Mouse (Mus musculus) gastrocnemius, adult 8-10 months (tissue): ENCODE data around the gene Shbg. TPM values are rescaled to one million over a fixed set of nuclear protein-coding genes. Genes with fewer than 3 reads are reported as not detected.

Source experiments
- DNase-seq, 2 experiments: peaks; one replicate each; pipeline ENCODE4 v3.0.0; 2022; ENCODE audit warnings: low spot score in 2 of 2
- total RNA-seq, 4 experiments: library from RNA; stranded (reverse); gene quantifications; 2 replicates each; pipeline ENCODE4 v1.2.4; 2022

Gene Shbg
- total RNA-seq, 4 experiments from 2014 or later, result not detected

DNA sequence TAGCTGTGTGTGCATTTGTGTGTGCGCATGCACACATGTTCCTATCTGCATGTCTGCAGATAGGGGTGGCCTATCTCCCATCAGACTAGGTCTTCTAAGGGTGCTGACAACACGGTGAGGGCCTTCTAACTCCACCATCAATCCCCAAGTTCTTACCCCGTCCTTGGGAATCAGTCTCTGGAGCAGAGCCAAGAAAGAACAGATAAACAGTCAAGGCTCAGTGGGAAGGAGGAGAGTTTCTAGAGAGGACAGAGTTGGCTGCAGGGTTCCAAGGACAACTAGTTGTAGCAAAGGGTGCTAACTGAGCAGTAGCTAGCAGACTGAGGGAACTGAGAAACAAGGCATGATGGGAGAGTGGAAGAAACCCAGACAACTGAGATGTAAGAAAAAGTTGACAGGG lies 15.9 kb downstream of the Shbg start:
- DNase-seq, result no peak

DNA sequence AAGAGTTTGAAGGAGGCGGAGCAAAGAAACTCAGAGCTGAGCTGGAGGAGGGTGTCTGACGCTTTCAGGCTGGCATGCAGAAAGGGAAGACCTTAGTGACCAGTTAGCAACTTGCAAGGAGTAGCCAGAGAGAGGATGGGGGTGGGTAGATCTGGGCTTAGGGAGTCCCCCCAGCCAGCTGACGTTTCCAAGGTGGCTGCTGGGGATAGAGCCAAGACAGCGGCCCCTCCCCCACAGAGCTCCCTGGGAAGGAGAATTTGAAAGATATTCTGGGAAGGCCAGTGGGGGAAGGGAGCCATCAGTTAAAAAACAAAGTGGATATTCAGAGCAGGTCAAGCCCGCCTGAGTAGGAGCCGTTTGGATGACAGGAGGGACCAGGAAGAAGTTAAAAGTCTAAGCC lies 17.6 kb downstream of the Shbg start:
- DNase-seq, result peak; percentile 71 to 83

GRCm38 (mm10) chr11:69599436-69599835 lies 18.3 kb downstream of the Shbg start:
- no peak for DNase-seq

DNA sequence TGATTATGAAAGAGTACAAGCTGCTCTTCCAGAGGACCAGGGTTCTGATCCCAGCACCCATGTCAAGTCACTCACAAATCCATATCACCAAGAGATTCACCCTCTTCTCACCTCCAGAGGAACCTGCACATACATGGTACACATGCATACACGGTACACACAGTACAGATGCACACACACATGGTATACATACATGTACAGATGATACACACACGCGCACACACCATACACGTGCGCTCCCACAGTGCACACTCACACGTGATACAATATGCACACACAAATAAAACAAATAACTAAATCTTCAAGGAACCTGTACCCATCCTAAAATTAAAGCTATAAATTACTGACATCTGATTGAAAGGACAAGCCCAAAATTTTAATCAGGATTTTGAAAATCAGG lies 22.9 kb downstream of the Shbg start:
- no peak for DNase-seq

GRCm38 (mm10) chr11:69592799-69593198 lies 24.9 kb downstream of the Shbg start:
- DNase-seq, result no peak

- peak in 1 of 2 experiments; percentile 49 for DNase-seq
These were observed 25.6 kb downstream of the Shbg start for GRCm38 (mm10) chr11:69591899-69592637.

- peak in 1 of 2 experiments; percentile 51 for DNase-seq
These were observed 26.3 kb downstream of the Shbg start for GRCm38 (mm10) chr11:69591424-69591823.

DNA sequence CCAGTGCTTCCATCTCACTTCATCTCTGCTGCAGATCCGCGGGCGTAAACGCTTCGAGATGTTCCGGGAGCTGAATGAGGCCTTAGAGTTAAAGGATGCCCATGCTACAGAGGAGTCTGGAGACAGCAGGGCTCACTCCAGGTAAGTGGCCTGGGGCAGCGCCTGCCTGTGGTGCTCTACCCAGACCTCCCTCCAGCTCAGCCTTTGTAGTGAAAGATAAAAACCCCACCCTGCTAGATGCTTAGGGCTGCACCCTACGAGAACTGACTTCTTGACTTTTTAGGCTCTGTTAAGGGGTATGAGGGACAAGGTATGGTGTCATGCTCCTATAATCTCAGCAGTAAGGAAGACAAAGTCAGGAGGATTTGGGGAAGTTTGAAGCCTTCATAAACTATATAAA lies 27.1 kb downstream of the Shbg start:
- DNase-seq, result no peak

DNA sequence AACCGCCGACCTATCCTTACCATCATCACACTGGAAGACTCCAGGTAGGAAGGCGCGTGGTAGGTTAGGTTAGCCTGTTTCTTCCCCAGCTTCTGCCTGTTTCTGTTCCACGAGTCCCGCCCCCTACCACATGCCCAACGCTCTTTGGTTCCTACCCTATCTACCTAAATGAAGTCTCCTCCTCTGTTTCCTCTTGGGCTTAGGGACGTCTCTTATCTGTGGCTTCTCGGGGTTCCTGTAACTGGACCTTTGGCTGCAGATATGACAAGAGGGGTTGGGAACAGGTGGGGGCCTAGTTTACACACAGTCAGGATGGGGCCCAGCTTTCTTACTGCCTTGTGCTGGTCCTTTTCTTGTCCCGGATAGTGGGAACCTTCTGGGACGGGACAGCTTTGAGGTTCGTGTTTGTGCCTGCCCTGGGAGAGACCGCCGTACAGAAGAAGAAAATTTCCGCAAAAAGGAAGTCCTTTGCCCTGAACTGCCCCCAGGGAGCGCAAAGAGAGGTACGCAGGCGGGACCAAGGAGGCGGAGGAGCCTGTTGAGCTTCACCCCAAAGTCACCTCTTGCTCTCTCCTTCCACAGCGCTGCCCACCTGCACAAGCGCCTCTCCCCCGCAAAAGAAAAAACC lies 28.4 kb downstream of the Shbg start:
- DNase-seq, result no peak

DNA sequence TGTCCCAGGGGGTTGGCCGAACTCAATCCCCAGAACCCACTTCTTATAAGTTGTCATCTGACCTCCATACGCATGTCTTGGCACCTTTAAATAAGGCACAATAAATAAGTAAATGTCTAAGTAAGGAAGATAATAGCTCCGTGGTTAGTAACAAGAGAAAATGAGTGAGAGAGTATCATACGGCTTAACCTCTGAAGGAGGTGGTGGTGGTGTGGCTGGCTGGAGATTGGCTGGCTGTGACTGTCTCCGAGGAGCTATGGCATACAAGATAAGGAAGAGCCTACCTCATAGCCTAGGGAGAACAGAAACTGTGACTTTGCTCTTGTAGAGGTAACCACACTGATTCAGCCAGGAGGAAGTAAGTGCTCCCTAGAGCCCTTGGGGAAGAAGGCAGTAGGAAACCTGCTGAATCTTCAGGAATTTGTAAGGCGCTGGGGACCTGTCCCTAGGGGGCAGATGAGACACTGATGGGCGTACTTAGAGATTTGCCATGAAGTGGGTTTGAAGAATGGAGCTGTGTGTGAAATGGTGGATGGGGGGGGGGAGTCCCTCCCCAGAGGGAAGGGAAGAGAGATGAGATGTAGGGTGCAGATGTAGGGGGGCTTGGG lies 31.9 kb downstream of the Shbg start:
- DNase-seq, result no peak

- DNase-seq, result no peak
These were observed 32.8 kb downstream of the Shbg start for GRCm38 (mm10) chr11:69584937-69585336.

DNA sequence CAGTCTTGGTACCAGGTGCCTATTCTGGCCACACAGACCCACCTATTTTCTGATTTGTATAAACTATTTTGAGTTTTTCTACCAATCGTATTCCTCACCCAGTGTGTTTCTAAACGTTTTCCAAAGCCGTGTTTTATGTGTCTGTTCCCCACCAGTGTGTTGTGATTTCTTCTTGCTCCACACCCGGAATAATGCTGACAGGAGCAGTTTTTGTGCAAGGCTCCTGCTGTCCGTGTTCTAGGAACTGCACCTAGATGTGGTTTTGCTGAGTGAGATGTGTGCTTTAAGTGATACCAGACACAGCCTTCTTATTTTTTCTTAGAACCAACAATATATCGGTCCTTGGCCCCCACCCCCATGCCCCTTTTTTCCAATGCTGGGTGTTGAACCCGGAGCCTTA lies 33.7 kb downstream of the Shbg start:
- DNase-seq, result no peak

DNA sequence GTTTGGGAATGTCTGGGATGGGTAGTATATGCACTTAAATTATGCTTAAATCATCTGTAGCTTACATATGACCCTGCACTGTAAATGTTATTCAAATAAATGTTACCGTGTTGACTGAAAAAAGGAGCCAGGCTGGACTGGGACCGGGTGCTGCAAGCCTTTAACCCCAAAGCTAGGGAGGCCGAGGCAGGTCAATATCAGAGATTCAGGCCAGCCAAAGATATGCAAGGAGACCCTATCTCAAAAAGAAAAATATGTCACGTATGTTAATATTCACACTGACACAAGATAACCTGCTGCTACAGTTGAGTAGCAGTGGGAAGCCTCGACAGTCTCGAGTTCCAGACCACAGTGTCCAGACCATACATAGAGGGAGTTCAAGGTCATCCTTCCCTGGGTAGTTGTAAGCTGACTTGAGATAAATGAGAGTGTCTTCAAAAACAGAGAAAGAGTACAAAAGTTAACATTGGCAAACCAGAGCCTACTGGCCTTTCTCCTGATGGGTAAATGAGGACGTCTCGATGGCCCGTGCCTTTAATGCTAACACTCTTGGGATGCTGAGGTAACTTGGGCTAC lies 35.4 kb downstream of the Shbg start:
- no peak for DNase-seq

DNA sequence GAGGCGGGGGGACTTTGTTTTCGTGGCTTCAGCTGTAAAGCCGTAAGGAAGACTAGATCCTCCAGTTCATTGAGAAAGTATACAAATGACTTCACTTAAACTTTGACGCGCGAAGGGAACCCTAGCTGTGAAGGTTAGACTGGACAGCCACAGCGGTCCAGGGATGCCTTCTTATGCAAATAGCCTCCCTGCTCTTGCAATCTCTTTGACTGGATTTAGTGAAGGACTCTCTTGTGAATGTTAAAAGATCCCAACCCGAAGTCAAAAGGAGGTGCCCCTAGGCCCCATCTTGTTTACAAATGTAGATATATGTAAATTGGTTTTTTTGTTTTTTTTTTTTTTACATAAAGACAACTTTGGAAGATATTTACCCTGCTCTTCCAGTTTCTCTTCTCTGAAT lies 35.9 kb downstream of the Shbg start:
- no peak for DNase-seq

GRCm38 (mm10) chr11:69581147-69581688 lies 36.5 kb downstream of the Shbg start:
- peak; percentile 80 to 81 for DNase-seq

- no peak for DNase-seq
These were observed 37.0 kb downstream of the Shbg start for GRCm38 (mm10) chr11:69580572-69581146.

GRCm38 (mm10) chr11:69580091-69580514 lies 37.6 kb downstream of the Shbg start, which contains the start of the genes Wrap53 and Trp53:
Gene Wrap53, minus strand, starts transcription at chr11:69580255.
Gene Trp53, plus strand, starts transcription at chr11:69580359.
- DNase-seq, result peak; percentile 89

- peak; percentile 97 to 98 for DNase-seq
These were observed 38.3 kb downstream of the Shbg start for GRCm38 (mm10) chr11:69579128-69580017.

- DNase-seq, result no peak
These were observed 39.4 kb downstream of the Shbg start for GRCm38 (mm10) chr11:69578301-69578700.

DNA sequence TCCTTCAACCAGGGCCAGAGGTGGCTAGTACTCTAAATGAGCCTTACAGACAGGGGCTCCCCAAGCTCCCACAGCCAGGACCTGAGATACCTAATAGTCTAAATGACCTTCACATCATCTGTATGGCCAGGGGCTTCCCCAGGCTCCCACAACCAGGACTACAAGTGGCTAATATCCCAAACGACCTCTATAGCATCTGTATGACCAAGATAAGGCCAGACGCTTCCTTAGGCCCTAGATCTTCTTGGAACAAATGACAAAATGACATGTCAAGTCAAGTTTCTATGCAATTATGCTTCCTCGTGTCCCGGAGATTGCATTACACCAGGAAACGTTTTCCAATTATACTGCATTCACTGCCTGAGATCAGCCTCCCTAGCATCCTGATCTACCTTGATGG lies 41.4 kb downstream of the Shbg start:
- DNase-seq, result no peak
